Mouse (Mus musculus) heart, embryonic 10.5 days (tissue): ENCODE measurements around the gene Nav2. TPM values are rescaled to one million over a fixed set of nuclear protein-coding genes. Genes with fewer than 3 reads are reported as not detected.

Source experiments
- DNase-seq: peaks from one replicate; pipeline ENCODE4 v3.0.0-alpha.2; 2017; ENCODE audit warnings: low spot score
- H3K27ac ChIP-seq: fragments of 300-500 bp; sonication (generic); 2 replicates; pipeline ENCODE4 v1.5.1; 2016; ENCODE audit warnings: mild to moderate bottlenecking
- H3K27me3 ChIP-seq: fragments of 300-500 bp; sonication (generic); 2 replicates; pipeline ENCODE4 v1.6.1; 2016; ENCODE audit warnings: mild to moderate bottlenecking; ENCODE audit not compliant: poor library complexity, insufficient read depth, severe bottlenecking
- H3K36me3 ChIP-seq: fragments of 300-500 bp; sonication (generic); 2 replicates; pipeline ENCODE4 v1.6.1; 2016; ENCODE audit warnings: mild to moderate bottlenecking, moderate library complexity
- H3K4me1 ChIP-seq: fragments of 300-500 bp; sonication (generic); 2 replicates; pipeline ENCODE4 v1.6.1; 2016; ENCODE audit warnings: mild to moderate bottlenecking
- H3K4me3 ChIP-seq: fragments of 300-500 bp; sonication (generic); 2 replicates; pipeline ENCODE4 v1.5.1; 2016; ENCODE audit warnings: mild to moderate bottlenecking, moderate library complexity
- H3K9me3 ChIP-seq: fragments of 300-500 bp; sonication (generic); 2 replicates; pipeline ENCODE4 v1.6.1; 2016; ENCODE audit warnings: mild to moderate bottlenecking, moderate library complexity
- WGBS: fragments of 180-500 bp; shearing (Covaris S2); methylation state at CpG from one replicate; pipeline ENCODE4 v1.1.7; 2016; 5-methylcytosine and 5-hydroxymethylcytosine counted together
- polyA plus RNA-seq: library from polyadenylated mRNA; unstranded; fragments of >200 nt; fragmentation: Nextera tagmentation; extraction: Ambion mirVana; gene quantifications from 2 replicates; pipeline ENCODE4 v1.2.1, GENCODE M21; 2016

Nav2 gene
- polyA plus RNA-seq, 1 experiment from 2014 or later: 23.3 TPM

DNA sequence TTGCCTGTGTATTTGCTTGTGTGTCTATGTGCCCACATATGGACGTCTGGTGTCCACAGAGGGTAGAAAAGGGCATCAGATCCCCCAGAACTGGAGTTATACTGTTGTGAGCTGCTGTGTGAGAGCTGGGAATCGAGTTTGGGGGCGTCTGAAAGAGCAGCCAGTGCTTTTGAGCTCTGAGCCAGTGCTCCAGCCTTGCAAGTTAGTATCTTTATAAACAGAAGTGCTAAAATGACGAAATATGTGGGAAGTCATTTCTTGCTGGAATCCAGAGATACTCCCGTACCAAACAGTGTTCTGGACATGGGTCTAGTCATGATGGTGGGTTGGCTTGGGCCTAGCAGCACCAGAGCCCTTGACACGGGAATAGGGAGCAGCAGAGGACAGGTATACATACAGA is 13.8 kb upstream of the Nav2 start:
- peak overlapping the region; percentile 87 for H3K27ac ChIP-seq

DNA sequence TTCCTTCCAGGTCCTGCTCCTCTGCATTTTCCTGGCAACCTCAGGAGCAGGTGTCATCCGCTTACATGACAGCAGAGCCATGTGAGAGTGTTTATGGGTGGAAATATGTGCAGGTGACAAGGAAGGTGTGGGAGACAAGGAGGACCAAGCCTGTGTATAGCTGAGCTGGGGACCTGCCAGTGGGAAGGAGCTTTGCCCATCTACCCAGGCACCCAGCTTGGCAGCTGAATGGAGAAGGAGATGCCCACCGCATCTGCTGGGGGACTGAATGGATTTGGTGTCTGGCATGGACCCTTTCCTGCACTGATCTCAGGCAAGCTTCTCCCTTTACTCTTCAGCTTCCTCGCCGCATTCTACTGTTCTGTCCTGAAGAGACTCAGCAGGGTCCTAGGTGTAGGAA is 13.0 kb upstream of the Nav2 start:
- Histone ChIP-seq H3K4me3 (no peak overlapping the region), H3K4me1 (peaks cover 71% of the 10 kb centered on the region), H3K27ac (peak overlapping the region; percentile 87)

More for the DNA sequence above, 13.8 kb upstream of the Nav2 start:
- Histone ChIP-seq H3K9me3 (no peaks in the 10 kb centered on the region), H3K4me3 (no peak overlapping the region), H3K27me3 (no peaks in the 10 kb centered on the region), H3K4me1 (peaks cover 64% of the 10 kb centered on the region), H3K36me3 (no peaks in the 10 kb centered on the region)
- DNase-seq: no peak
- WGBS: 70% methylated on average over 6 of the region's 6 CpGs

DNA sequence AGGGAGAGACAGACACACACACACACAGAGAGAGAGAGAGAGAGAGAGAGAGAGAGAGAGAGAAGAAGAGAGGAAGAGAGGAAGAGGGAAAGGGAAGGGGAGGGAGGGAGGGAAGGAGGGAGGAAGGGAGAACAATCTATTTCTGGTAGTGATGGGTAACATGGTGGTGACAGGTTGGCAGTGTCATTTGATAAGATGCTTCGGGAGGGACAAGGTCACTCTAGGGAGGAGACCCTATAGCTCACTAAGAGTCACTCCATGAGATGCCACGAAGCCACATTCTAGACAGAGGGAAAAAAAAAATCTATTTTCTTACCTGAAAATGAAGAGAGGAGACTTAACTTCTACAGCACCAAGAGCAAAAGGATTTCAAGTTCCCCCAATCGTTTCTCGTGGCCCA is 12.5 kb upstream of the Nav2 start:
- H3K27ac ChIP-seq: peak overlapping the region; percentile 87
- no peaks in the 10 kb centered on the region for H3K36me3 ChIP-seq
- no peak for DNase-seq
- H3K4me1 ChIP-seq: peaks cover 72% of the 10 kb centered on the region
- H3K9me3 ChIP-seq: no peaks in the 10 kb centered on the region
- H3K27me3 ChIP-seq: no peaks in the 10 kb centered on the region
- H3K4me3 ChIP-seq: no peak overlapping the region
- 41% methylated on average over 4 of the region's 4 CpGs for WGBS

More for the DNA sequence above, 13.0 kb upstream of the Nav2 start:
- DNase-seq: no peak
- Histone ChIP-seq H3K9me3 (no peaks in the 10 kb centered on the region), H3K27me3 (no peaks in the 10 kb centered on the region), H3K36me3 (no peaks in the 10 kb centered on the region)
- 46% methylated on average over 4 of the region's 4 CpGs for WGBS

DNA sequence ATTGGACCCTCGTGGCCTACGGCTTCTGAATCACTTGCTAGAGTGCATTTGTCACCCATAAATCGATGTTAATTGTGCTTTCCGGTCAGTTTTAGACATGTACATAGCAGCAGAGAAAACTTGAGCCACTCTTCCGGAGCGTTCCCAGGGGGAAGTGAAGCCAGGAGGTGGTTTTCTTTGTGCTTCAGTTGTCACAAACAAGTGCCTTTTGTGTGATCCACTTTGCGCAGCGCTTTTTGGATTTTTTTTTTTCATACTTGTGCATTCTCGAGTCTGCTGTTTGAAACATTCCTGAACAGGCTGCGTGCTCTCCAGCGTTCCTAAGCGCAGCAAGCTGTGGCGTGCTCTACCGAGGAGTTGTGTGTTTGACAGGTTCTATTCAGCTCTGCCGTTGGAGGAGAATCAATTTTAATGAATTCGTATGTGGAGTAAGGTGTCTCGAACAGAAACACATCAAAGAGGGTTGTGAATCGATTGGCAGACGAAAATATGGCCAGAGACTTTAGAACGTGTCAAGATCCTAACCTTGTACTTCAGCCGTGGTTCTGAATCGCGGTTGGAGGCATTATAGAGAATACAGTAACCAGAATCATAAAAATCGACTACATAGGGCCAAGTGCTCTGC is 10.9 kb upstream of the Nav2 start:
- Histone ChIP-seq H3K27ac (peak overlapping the region; percentile 87), H3K9me3 (no peaks in the 10 kb centered on the region), H3K4me3 (no peak overlapping the region), H3K4me1 (peaks cover 68% of the 10 kb centered on the region), H3K36me3 (no peaks in the 10 kb centered on the region), H3K27me3 (no peaks in the 10 kb centered on the region)
- DNase-seq: no peak
- 80% methylated on average over 24 of the region's 24 CpGs for WGBS

DNA sequence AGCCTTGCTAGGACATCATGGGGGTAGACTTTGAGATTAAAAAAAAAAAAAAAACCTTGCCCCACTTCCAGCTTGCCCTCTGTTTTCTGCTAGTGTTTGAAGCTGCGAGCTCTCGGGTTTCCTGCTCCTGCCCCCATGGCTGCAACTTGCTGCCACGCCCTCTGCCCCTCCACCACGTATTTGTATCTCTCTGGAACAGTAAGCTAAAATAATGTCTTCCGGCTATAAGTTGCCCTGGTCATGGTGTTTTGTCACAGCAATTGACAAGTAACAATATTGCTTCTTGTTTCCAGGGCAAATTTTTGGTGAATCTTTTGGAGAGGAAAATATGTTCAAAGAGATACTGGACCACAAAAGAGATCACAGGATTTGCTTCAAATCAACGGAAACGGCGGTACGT is 10.1 kb upstream of the Nav2 start:
- H3K27ac ChIP-seq: peak overlapping the region; percentile 87
- 58% methylated on average over 9 of the region's 9 CpGs for WGBS
- H3K4me1 ChIP-seq: peaks cover 75% of the 10 kb centered on the region

DNA sequence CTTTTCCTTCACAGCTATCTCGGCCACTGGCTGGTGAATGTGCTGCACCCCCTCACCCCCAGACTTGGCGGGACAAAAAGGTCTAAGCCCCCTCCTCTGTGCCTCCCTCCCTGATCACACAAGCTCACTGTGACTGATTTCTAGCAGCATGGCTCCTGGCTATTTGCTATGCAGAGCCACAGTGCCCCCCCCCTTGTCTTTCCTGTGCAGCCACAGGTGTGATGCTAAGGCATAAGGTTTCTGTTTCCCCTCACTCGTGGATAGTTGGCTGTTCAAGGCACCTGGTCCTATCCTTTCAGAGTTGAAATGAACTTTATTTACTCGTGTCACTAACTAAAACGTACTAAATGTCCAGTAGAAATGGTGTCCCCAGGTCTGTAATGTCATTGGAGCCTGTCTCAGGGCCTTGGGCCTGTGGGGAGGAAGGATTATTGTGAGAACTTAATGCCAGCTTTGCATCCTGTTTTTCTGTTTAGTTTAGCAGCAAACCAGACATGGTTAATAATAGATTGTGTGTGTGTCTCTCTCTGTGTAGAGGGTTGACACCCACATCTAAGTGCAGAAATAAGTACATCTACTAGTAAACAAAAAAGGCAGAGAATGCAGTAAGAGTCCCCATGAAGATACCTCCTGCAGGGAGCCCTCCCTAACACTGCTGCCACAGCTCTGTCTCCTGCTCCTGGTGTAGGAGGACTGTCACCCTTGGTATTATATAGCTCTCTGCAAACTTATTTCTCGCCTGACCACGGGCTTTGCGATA is 7.9 kb upstream of the Nav2 start:
- 65% methylated on average over 8 of the region's 8 CpGs for WGBS
- H3K4me3 ChIP-seq: no peak overlapping the region
- H3K36me3 ChIP-seq: no peaks in the 10 kb centered on the region
- H3K4me1 ChIP-seq: peaks cover 69% of the 10 kb centered on the region
- H3K27ac ChIP-seq: peak overlapping the region; percentile 75
- H3K9me3 ChIP-seq: no peaks in the 10 kb centered on the region
- H3K27me3 ChIP-seq: no peaks in the 10 kb centered on the region
- DNase-seq: no peak

More for the DNA sequence above, 10.1 kb upstream of the Nav2 start:
- H3K9me3 ChIP-seq: no peaks in the 10 kb centered on the region
- H3K36me3 ChIP-seq: no peaks in the 10 kb centered on the region
- no peak for DNase-seq
- H3K27me3 ChIP-seq: no peaks in the 10 kb centered on the region
- no peak overlapping the region for H3K4me3 ChIP-seq

DNA sequence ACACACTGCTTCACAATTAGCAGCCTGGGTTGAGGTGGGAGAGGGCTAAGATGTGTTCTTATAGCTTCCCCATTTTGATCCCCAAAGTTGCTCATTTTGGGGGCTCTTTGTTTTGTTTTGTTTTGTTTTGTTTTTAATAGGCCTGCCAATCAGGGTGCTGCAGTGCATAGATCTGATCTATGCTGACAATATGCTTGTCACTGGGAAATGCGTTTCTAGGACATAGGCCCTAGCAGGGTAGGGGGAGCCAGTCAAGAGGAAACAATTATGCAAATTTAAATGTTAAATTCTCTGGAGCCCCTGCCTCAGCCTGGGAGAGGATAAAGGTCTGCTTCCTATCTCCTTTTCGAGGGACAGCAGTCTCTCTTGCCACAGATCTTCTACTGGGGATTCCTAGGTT is 6.1 kb upstream of the Nav2 start:
- Histone ChIP-seq H3K4me3 (no peak overlapping the region), H3K27me3 (no peaks in the 10 kb centered on the region), H3K4me1 (peaks cover 50% of the 10 kb centered on the region), H3K36me3 (no peaks in the 10 kb centered on the region), H3K9me3 (no peaks in the 10 kb centered on the region), H3K27ac (peak overlapping the region; percentile 57)
- WGBS: 31% methylated on average over 2 of the region's 2 CpGs
- no peak for DNase-seq

DNA sequence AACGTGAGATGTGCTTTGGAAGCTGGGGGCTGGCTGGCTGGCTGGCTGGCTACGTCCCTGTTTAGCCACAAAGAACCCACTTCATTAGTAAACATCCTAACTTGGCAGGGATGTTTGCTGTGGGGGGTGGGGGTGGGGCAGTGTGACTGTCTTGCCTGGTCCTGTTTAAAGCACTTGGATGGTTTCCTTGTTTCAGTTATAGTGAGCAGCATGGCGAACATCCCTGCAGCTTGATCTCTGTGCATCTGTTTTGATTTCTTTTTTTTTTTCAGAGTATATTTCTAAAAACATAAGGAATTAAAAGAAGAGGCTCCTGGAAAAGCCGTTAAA is 791 bp downstream of the Nav2 start:
- no peaks in the 10 kb centered on the region for H3K36me3 ChIP-seq
- WGBS: 56% methylated on average over 4 of the region's 4 CpGs
- no peak for DNase-seq
- H3K27me3 ChIP-seq: no peaks in the 10 kb centered on the region
- H3K9me3 ChIP-seq: no peaks in the 10 kb centered on the region
- H3K4me1 ChIP-seq: peaks cover 13% of the 10 kb centered on the region
- H3K4me3 ChIP-seq: no peak overlapping the region
- no peak overlapping the region for H3K27ac ChIP-seq

DNA sequence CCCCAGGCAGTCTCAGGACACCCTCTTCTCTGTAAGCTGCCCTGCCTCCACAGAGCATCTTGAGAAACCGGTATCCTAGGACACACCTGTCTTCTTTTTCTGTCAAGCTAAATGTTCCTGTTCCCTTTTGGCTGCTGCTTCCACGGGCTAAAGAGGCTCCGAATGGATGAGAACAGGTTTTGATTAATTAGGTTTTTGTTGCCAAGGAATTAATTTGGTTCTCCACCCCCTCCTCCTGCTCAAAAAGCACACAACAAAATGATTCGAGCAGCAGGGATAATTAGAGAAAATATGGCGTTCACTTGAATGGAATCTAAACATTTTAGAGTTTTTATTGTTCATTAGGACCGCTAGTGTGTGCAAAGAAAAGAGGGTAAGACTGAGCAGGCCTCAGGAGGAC is 1.8 kb downstream of the Nav2 start:
- WGBS: 82% methylated on average over 6 of the region's 6 CpGs
- Histone ChIP-seq H3K4me1 (peaks cover 19% of the 10 kb centered on the region), H3K9me3 (no peaks in the 10 kb centered on the region), H3K27ac (no peak overlapping the region), H3K36me3 (no peaks in the 10 kb centered on the region), H3K4me3 (no peak overlapping the region), H3K27me3 (no peaks in the 10 kb centered on the region)
- no peak for DNase-seq

DNA sequence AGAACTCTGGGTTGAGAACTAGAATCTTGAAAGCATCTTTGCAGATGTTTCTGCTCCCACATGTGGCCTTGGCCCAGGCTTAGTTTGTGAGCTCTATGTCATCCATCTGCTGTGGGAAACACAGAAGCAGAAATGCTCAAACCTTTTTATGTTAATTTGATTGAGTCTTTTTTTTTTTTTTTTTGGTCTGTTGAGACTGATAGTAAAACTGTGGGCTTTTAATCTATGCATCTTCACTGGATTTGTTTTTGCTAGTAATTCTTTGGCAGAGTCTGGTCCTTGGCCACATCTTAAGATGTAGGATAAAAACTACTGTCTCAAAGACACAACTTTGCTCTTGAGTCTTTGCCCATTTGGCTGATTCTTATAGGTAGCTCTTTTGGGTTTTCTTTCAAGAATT is 2.6 kb downstream of the Nav2 start:
- Histone ChIP-seq H3K4me1 (peaks cover 19% of the 10 kb centered on the region), H3K4me3 (no peak overlapping the region), H3K36me3 (no peaks in the 10 kb centered on the region), H3K27me3 (no peaks in the 10 kb centered on the region), H3K9me3 (no peaks in the 10 kb centered on the region), H3K27ac (no peak overlapping the region)
- DNase-seq: no peak

DNA sequence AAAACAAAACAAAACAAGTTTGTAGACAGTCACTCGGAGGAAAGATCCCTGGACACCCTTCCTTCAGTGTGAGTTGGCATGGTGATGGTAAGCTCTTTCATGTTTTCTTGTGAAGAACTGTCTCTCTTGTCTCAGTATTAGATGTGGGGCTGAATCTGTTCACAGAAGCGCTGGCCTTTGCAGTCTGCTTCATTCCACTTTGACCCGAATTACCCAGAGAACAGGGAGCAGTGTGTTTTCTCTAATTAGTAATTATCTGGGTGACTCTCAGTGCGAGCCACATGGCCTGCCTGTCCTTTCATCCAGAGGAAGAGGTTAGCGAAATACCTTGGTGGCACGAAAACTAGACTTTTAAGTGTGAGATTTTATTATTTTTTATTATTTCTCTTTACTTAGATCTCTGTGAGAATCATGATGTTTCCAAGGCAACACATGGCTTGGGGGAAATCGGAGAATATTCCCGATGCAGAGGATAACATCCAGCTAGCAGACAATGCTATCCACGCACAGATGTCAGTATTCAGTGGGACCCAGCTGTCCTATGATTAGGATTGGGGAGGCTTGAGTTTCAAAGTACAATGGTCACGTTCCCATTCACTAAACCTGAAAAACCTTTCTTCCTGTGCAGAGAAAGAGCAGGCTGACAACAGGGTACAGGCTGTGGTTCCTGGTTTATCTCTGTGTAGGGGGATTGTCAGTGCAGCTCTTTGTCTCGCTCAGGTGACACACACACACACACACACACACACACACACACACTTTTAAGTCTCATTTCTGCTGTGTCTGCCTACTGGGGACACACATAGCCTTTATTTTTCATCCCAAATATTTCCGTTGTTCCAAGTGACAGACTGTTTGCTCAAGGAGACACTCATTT is 6.4 kb downstream of the Nav2 start:
- WGBS: 72% methylated on average over 12 of the region's 12 CpGs
- Histone ChIP-seq H3K4me1 (peaks cover 29% of the 10 kb centered on the region; the same call in 1 of the 2 replicates), H3K9me3 (no peaks in the 10 kb centered on the region), H3K36me3 (no peaks in the 10 kb centered on the region), H3K27ac (no peak overlapping the region), H3K27me3 (no peaks in the 10 kb centered on the region), H3K4me3 (no peak overlapping the region)
- no peak for DNase-seq

DNA sequence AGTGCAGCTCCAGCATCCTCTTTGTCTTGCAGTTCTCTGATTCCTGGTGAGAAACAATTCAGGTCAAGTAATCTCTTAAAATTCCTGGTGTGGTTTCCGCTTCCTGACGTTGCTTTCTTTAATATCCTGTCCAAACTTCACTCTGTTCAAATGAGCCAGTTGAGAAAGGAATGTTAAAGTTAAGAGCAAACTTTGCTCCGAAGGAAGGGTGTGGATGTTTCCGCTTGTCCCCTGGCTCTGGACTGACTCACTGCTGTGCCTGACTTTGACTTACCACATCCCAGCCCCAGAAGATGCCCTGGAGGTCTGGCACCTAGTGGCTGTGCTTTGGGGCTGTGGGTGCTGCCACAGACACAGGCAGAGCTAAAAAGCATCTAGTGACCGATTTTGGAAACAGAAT is 8.9 kb downstream of the Nav2 start:
- H3K4me1 ChIP-seq: peaks cover 29% of the 10 kb centered on the region; the same call in 1 of the 2 replicates
- no peaks in the 10 kb centered on the region for H3K9me3 ChIP-seq
- H3K36me3 ChIP-seq: no peaks in the 10 kb centered on the region
- H3K27ac ChIP-seq: peak overlapping the region; percentile 64
- DNase-seq: no peak
- 22% methylated on average over 5 of the region's 5 CpGs for WGBS
- H3K27me3 ChIP-seq: no peaks in the 10 kb centered on the region
- H3K4me3 ChIP-seq: no peak overlapping the region

DNA sequence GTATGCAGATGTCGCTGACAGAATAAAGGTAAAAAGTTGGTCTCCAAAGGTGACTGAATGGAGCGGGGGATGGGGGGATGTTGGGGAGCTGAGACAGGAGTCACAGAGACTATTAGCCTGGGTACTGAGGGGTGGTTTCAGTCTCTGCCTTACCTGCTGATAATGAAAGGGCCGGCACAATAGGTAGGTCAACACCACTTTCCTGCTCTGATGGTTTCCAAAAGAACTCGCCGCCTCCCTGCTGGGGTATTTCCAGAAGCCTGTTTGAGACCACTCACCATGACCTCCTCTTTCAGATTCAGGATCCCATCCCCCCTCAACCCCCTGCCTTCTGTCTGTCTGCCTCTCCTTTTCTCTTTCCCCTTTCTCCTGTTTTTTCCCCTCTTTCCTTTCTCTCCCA is 9.5 kb downstream of the Nav2 start:
- WGBS: 24% methylated on average over 5 of the region's 5 CpGs
- no peaks in the 10 kb centered on the region for H3K9me3 ChIP-seq
- H3K27me3 ChIP-seq: no peaks in the 10 kb centered on the region
- H3K4me1 ChIP-seq: peaks cover 29% of the 10 kb centered on the region; the same call in 1 of the 2 replicates
- no peaks in the 10 kb centered on the region for H3K36me3 ChIP-seq
- peak overlapping the region; percentile 52; the same call in 1 of the 2 replicates for H3K27ac ChIP-seq
- no peak overlapping the region for H3K4me3 ChIP-seq
- DNase-seq: no peak
